Mouse (Mus musculus) gastrocnemius, adult 8-10 months (tissue): ENCODE results near the gene Prkd2. TPM values are rescaled to one million over a fixed set of nuclear protein-coding genes. Genes with fewer than 3 reads are reported as not detected.

Source experiments
- DNase-seq, 2 experiments: peaks; one replicate each; pipeline ENCODE4 v3.0.0; 2022; ENCODE audit warnings: low spot score in 2 of 2
- total RNA-seq, 4 experiments: library from RNA; stranded (reverse); gene quantifications; 2 replicates each; pipeline ENCODE4 v1.2.4; 2022

Prkd2 gene
- total RNA-seq, 4 experiments from 2014 or later: 2.5 to 4.1 (median 3.4) TPM

GRCm38 (mm10) chr7:16859902-16860651 lies 17.4 kb downstream of the Prkd2 start:
- no peak for DNase-seq

DNA sequence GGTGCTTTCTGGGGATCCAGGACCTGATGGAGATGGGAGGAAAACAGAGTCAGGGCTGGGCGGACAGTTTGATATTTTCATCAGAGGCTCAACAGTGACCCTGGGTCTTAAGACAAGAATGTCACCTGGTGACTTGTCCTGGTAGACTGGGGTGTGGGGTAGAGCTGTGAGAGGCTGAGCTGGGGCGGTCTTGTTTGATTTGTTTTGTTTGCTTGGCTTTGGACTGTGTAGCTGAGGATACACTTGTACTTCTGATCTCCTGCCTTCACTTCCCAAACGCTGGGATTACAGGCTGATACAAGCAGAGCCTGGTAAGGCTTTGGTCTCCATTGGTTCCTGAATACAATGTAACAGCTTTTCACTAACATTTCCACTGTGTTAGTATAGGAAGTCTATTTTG lies 24.8 kb downstream of the Prkd2 start:
- no peak for DNase-seq

- DNase-seq: no peak
Measured at GRCm38 (mm10) chr7:16869497-16869896, 26.8 kb downstream of the Prkd2 start.

DNA sequence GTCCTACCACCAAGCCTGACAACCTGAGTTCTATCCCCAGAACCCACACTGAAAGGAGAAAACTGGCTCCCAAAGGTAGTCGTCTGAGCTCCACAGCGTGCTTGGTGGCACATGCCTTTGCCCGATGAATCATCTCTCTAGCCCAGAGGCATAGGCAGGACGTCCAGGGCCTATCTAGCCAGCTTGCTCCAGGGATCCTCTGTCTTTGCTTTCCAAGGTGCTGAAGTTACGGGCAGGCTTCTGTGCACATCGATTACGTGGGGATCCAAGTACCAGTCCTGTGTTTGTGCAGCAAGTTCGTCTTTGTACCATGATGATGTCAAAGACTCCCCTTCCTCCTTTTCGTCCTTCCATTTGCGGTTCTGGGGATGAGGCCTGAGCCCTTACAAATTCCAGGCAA lies 28.9 kb downstream of the Prkd2 start:
- DNase-seq: no peak

- no peak for DNase-seq
Measured at GRCm38 (mm10) chr7:16872478-16872877, 29.8 kb downstream of the Prkd2 start.

DNA sequence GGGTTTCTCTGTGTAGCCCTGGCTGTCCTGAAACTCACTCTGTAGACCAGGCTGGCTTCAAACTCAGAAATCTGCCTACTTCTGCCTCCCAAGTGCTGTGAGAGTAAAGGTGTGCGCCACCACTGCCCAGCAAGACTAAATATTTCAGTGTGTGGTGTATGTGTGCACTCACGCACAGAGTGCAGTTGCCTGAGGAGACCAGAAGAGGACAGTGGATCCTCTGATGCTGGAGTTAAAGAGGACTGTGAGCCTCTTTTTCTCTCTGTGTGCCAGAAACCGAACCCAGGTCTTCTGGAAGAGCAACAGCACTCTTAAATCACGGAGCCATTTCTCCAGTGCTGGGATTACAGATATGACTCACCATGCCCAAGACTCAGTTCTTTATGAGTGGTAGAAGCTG lies 30.7 kb downstream of the Prkd2 start:
- DNase-seq: no peak

DNA sequence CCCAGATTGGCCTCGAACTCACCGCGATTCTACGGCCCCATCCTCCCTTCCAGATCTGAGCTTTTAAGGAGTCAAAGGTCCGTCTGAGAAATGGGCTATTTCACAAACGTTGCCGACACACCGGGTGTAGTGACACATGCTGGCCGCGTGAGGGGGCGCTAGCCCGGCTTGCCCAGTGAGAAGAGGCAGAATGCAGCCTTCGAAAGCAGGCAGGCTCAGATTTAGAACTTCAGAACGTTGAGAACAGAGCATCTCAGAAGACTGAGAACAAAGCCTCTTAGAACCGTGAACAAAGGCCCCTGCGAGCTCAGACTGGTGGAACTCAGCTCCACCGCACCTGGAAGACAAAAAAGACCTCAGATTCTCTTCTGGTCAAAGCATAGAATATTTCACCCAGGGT lies 31.5 kb downstream of the Prkd2 start:
- DNase-seq: peak; percentile 52 to 67

GRCm38 (mm10) chr7:16874756-16875309 lies 32.1 kb downstream of the Prkd2 start:
- peak; percentile 100 for DNase-seq

- DNase-seq: no peak
Measured at GRCm38 (mm10) chr7:16875310-16875325, 32.4 kb downstream of the Prkd2 start, which contains the start of gene Dact3. Gene Dact3, plus strand, starts transcription at chr7:16875317.

DNA sequence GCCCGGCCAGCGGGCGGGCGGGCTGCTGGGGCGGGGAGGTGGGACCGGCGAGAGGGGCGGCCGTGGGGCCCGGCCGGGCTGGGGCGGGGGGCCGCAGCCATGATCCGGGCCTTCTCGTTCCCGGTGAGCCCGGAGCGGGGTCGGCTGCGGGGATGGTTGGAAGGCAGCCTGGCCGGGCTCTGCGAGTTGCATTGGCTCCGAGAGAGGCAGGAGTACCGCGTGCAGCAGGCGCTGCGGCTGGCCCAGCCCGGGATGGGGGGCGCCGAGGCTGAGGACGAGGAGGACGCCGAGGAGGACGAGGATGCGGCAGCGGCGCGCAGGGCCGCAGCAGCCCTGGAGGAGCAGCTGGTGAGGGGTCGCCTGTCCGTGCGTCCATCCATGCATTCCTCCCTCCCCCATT lies 32.6 kb downstream of the Prkd2 start:
- DNase-seq: no peak

- no peak for DNase-seq
Measured at GRCm38 (mm10) chr7:16876006-16876405, 33.3 kb downstream of the Prkd2 start.

- DNase-seq: no peak
Measured at GRCm38 (mm10) chr7:16876608-16877007, 33.9 kb downstream of the Prkd2 start.

DNA sequence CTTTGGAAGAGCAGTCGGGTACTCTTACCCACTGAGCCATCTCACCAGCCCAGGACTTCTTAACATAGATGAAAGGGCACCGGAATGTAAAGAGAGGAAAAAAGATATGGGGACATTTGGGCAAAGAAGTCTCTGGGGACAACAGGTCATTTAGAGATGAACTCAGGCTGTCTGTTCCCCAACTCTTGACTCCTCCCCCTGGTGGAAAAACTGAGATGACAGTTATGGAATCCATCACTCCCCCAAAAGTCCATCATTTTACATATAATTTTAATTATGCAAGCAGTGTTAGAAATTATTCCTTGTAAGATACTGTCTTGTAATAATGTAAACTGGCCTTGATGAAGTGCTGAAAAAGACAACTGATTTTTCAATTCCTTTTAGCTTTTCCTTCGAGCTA lies 35.0 kb downstream of the Prkd2 start:
- DNase-seq: no peak

DNA sequence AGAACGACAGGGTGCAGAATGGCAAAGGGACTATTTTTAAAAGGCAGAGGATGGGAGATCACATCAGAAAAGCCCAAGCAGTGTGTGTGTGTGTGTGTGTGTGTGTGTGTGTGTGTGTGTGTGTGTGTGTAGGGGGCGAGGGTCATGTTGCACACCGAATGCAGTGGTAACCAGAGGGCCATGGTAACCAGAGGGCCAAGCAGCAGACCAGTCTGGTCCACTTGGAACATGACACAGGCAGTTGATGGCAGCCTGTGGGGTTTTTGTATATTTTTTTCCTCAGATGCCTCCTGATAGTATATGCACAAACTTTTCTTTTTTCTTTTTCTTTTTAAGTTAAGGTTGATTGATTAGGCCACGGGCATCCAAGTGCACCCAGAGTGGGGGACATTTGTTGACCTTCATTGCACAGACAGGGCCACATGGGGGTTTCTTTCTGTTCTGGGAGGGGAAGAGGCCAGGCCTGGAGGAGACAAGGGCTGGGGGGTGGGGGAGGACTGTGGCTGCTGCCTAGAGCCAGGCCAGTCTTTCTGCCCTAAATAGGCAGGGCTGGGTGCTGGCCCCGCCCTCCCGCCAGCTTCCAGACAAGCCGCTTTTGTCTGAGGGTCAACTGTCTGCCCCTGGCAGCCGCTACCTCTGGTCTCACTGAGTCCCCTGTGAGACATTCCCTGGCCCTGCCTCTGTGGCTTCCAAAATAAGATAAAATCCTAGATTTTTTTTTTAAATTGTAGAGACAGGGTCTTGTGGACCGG lies 37.3 kb downstream of the Prkd2 start:
- no peak for DNase-seq

DNA sequence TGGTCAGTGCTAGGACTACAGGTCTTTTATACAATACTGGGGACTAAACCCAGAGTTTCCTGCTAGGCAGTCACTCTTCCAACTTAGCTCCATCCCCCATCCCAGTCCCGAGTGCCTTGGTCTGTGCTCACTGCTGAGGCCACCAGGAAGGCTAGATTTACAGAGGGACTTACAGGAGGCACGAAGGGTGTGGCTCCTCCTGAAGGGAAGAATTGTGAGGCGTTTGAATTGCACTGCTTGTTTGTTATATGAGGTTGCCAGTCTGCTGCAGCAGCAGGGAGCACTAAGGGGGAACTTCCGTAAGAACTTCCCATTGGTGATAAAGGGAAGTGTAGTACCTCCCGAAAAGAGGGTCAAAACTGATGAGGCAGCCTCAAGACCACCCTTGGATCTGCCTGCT lies 37.9 kb downstream of the Prkd2 start:
- DNase-seq: no peak

DNA sequence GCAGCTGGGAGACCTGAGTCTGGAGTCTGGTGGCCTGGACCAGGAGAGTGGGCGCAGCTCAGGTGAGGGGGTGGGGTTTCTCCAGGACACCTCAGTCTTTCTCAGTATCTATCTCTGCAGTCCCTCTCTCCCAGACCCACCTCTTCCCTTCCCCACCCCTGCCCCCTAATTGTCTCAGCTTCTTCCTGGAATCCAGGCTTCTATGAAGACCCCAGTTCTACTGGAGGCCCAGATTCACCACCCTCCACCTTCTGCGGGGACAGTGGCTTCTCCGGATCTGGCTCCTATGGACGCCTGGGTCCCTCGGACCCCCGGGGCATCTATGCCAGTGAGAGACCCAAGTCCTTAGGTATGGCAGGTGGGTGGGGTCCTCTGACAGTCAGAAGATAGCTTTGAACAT lies 40.5 kb downstream of the Prkd2 start:
- no peak for DNase-seq

DNA sequence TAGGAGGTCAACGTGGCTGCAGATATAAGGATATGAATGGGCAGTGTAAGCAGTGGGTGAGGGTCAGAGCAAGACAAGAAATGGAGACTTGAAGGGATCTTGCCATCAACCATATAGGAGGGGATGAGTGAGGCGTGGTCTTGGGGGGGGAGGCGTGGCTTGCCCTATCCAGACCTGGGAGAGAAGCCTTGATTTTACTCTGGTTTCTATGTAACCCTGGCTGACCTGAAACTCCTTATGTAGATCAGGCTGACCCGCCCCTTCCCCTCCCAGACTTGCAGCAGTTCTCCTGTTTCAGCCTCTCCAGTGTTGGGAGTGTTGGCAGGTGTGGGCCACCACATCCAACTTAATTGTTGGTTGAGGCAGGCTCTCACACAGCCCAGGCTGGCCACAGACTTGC lies 41.6 kb downstream of the Prkd2 start:
- DNase-seq: no peak

GRCm38 (mm10) chr7:16885271-16885776 lies 42.6 kb downstream of the Prkd2 start:
- no peak for DNase-seq

DNA sequence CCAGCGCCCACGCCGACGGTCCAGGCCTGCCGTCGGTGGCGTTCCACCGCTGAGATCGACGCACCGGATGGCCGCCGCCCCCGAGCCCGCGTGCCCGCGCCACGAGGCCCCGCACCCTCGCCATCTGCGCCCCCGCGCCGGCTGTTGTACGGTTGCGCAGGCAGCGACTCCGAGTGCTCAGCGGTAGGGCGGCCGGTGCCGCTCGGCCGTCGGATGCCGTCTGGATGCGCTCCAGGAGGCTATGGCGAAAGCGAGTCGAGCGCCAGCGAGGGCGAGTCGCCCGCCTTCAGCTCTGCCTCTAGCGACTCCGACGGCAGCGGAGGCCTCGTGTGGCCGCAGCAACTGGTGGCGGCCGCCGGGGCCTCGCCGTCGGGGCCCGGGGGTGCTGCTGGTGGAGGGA lies 43.2 kb downstream of the Prkd2 start:
- no peak for DNase-seq

DNA sequence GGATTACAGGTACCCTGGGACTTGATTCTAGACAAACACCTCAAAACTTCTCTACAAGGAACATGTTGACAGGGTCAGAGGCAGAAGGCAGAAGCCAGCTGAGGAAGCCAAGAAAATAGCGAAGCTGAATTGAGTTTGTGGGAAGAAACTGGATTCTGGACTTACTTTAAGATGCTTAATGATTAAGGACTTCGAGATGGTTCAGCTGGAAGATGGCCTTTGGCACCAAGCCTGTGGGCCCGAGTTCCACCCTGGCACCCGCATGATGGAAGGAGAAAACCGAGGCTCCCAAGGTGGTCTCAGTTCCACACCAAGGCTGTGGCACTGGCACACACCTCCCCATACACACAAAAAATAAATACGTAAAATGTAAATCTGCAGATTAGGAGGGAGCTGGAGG lies 47.8 kb downstream of the Prkd2 start:
- DNase-seq: peak in 1 of 2 experiments; percentile 52

DNA sequence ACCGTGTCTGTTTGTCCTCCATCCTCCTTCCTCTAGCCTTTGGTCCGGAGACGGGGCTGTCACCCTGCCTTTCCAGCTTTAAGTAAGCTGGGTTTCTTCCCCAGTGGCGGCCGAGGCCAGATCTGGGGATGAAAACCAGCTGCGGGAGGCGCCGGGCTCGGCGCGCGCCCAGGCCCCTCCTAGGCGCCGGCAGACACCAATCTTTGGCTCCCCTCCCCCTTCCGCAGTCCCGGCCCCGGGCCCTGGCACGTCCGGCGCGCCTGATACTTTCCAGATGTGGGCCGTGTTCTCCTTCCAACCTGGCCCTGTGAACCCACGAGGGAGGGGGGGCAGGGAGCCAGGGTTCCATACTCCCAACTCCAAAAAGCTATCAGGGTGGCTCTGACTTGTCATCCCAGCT lies 48.2 kb downstream of the Prkd2 start:
- DNase-seq: peak; percentile 69 to 79

GRCm38 (mm10) chr7:16891641-16892351 lies 49.1 kb downstream of the Prkd2 start, which contains the start of gene Gng8:
Gene Gng8, plus strand, starts transcription at chr7:16891786.
- DNase-seq: peak; percentile 76 to 82
